Mouse (Mus musculus) G1E-ER4 (cell line): Measurements from ENCODE around the gene S100a6. TPM values are rescaled to one million over a fixed set of nuclear protein-coding genes. Genes with fewer than 3 reads are reported as not detected.

Experiments
- GATA1 ChIP-seq: IDR thresholded peaks from one replicate; pipeline ENCODE4 v1.8.0; 2012; ENCODE audit warnings: low read length, inconsistent platforms
- polyA plus RNA-seq: library from polyadenylated mRNA; stranded (reverse); fragments of >175 nt; gene quantifications from 2 replicates; pipeline ENCODE4 v1.2.3, GENCODE M21; 2012

The S100a6 gene
- polyA plus RNA-seq, 1 experiment, result not detected

DNA sequence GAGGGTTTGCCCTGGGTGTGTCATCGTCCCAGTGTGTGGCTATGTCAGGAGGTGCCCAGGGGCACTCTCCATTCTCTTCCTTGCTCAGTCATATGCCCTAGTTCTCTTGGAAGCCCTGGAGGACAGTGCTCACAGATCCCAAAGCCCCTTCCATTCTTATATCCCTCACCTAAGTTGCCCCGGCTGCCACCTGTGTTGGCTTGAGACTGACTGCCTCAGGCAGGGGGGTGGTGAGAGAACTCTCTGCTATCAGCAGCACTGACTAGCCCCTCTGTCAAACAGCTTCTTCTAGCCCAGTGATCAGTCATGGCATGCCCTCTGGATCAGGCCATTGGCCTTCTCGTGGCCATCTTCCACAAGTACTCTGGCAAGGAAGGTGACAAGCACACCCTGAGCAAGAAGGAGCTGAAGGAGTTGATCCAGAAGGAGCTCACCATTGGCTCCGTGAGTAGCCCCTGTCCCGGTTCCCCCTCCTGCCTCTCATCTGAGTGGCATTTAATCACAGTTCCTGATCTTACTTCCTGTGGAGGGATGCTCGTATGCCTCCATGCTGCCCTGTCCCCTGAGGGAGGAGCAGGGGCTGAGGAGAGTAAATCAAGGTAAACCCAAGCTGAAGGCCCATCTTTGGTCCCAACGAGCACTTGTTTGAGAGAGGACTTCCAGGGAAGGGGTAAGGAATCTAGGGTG lies 922 bp downstream of the S100a6 start:
- TF ChIP-seq GATA1, result no peak

DNA sequence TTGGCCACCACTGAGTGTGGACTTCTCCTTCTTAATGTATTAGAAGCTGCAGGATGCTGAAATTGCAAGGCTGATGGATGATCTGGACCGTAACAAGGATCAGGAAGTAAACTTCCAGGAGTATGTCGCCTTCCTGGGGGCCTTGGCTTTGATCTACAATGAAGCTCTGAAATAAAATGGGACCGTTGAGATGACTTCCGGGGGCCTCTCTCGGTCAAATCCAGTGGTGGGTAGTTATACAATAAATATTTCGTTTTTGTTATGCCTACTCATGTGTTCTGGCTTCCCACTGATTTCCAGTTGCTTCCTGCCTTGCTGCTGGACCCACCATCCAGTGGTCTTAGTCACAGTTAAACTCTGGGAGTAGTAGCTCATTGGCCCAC lies 1.5 kb downstream of the S100a6 start:
- no peak for TF ChIP-seq GATA1

DNA sequence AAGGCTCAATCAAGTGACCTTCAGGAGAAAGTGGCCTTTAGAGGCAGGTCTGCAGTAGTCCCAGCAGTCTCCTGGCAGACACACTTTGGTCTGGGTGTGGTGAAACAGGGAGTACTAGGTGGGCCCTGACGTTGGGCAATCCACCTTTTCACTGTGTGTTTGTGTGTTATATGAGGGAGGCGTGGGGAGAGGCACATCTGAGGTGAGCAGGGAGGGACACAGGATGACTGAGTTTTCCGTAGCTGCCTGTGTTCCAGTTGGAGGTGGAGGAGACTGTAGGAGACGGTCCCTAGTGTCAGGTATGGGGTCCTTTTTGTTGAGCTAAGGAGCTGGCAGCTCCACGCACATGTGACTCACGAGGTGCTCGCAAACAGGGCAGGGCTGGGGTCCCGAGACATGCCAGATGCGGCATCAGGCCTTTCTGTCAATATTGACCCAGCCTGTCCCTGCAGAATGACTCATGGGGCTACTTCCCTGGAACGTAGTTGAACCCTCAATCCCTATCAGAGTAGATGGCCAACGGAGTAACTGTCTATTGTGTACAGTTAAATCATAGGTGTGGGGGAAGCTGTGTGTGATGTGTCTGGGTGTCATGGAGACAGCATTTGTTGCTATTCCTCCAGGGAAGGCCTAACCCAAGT lies 2.0 kb downstream of the S100a6 start:
- TF ChIP-seq GATA1, result no peak

DNA sequence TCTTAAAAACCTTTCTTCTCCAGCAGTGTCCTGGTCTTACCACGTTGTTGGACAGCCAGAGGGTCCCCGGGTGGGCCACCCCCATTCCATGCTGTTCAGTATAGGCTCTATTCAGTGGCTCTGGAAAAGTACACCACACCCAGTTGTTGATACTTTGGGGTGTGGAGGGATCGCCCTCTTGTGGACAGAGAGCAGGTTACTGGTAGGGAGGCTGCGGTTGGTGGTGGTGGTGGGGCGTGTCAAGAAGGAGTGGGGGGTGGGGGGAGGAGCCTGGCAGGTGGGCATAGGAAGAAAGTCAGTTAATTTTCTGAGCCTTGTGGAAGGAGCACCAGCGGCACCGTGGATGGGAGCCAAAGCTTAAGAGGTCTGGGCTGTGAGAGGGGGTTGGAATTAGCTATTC lies 2.7 kb downstream of the S100a6 start:
- no peak for TF ChIP-seq GATA1

DNA sequence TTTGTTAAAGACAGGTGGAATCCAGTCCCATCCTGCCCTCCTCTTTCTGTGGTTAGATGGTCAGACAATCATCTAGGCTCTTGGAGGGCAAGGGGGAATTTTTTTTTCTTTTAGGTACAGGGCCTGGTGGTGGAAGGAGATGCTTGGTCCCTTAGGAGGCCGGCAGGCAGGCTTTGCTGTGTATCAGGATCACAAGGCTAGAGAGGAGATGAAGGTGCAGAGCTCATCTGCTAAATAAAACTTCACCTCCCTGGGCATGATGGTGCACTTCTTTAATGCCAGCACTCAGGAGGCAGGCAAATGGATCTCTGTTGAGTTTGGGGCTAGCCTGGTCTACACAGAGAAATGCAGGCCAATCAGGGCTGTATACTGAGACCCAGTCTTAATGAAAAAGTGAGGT lies 3.2 kb downstream of the S100a6 start:
- no peak for TF ChIP-seq GATA1

DNA sequence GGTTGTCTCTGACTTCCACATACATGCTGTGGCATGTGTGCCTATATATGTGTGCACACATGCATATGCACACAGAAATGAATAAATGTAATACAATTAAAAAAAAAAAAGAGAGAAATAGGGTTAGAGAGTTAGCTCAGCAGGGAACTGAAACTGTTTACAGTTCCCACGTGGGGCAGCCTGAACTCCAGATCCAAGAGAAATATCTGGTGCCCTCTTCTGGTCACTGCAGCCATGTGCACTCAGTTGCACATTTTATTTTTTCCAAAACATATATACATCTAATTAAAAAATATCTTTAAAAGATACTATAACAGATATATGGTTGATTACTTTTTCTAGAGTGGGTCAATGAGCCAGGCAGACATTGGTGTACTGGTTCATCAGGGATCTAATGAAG lies 4.9 kb downstream of the S100a6 start:
- TF ChIP-seq GATA1, result no peak

DNA sequence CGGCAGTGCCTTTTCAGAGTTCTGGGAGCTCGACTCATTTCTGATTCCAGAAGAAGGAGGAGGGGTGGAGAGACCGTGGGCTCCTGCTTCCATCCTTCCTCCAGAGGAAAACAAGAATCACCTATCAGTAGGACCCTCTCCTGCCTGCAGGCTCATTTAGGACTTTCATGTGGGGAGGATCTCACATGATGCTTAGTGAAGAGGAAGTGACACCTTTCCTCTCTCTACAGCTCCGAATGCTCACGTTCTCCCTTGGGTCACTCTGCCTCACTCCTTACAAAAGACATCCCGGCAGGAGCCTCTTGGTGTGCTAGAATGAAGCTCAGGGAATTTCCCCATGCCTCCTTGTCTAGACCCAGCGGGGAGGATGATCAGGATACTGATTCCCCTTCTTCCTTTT lies 8.9 kb downstream of the S100a6 start:
- no peak for TF ChIP-seq GATA1

DNA sequence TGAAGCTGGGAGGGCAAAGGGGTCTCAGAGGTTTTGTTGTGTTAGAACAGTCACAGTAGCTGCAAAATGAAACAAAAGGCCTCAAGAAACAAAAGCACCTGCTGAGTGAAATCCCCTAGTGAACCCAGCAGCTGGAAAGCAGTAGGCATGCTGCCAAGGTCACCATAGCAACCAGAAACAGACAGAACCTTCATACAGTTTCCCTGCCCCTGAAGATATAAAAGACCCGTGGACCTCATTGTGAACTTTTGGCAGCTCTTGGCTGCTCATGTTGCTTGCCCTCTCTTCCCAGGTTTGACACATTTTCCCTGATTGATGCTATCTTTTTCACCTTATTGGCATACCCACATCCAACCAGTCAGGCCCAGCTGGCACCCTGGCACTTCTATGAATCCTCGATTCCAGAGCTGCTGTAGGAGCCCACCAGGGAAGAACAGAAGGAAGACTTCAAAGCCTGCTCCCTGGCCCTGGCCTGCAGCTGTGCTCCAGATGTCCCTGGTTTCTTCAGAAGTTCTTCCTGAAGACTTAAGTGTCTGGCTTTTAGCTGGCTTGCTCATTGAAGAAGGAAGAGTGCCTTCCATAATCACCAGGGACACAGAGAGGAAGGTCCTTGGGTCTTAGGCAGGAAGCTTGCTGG lies 10.9 kb downstream of the S100a6 start:
- TF ChIP-seq GATA1, result no peak

DNA sequence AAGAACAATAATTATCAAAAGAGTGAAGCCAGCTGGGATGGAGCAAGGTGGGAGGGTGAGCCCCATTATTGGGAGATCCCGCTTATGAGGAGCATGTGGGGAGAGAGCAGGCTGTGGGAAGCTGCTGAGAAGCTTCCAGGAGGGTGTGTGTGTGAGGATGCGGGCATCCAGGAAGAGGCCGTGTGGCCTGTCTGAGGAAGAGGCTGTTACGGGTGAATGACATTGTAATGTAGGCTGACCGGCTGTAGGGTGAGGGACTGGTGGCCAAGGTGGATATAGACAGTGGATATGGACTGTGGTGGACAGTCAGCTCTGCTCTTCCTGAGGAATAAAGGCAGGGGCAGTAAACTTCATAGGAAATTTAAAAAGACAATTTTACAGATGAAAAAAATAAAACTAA lies 12.8 kb downstream of the S100a6 start:
- TF ChIP-seq GATA1, result no peak

DNA sequence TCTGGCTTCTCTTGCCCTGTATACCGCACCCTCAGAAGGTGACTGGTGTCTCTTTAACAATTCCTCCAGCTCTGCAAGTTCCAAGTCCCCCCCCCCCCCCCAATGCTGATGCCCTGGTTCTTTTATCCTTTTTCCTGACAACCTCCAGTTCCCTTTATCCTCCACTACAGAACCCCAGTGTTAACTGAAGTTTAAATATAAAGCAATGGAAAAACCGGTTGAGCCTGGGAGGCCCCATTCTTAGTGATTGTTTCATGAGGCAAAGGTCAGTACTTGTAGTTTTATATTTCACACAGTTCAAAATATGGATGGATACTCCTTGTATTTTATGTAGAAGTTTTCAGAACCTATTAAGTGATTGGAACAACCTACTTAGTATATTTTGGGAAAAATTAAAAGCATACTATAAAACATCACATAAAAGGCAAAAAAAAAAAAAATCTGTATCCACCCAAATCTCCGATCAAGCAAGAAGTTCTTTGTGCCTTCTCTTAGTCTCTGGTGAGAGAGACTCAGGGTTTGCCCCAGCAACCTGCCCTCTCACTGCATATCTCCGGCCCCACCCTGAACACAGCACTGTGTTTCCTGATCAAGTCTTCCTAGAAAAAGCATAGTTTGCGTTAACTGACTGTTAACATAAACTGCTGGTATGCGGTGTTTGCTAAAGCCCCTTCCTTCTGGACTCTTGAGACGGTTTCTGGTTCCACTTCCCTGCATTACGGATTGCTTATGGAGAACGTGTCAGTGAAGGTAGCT lies 13.8 kb downstream of the S100a6 start:
- no peak for TF ChIP-seq GATA1

DNA sequence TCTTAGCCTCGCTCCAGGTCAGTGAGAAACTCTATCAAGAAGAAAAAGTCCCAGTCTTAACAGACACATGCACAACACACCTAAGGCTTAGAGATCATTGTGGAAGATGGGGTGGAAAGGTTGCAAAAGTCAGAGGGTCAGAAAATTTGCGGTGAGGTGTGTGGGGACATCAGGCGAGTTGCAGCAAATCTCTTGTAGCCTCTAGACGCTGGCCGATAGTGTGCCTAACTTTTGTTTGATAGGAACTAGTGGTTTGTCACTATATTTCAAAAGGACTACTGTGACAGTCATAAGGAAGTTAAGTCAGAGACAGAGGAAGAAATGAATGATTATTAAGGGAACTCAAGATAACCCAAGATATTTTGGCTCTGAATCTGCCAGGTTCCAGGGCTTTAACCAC lies 14.7 kb downstream of the S100a6 start:
- TF ChIP-seq GATA1, result no peak

DNA sequence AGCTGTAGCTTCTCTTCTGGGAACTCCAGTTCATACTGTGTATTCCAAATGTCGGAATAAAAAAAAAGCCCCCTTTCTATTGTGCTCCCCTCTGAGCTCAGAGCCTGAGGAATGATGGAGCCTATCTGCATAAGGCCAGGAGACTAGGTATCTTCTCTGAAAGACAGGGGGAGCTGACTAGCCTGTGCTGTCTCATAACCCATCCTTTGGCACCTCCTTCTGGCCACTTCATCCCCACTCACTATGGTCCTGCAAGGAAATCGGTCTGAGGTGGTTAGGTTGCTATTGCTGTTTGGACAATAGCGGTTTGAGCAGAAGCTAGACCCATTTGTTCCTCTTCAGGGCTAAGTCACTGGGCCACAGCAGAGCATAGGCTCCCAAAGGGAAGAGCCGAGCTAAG lies 15.1 kb downstream of the S100a6 start:
- TF ChIP-seq GATA1, result no peak

DNA sequence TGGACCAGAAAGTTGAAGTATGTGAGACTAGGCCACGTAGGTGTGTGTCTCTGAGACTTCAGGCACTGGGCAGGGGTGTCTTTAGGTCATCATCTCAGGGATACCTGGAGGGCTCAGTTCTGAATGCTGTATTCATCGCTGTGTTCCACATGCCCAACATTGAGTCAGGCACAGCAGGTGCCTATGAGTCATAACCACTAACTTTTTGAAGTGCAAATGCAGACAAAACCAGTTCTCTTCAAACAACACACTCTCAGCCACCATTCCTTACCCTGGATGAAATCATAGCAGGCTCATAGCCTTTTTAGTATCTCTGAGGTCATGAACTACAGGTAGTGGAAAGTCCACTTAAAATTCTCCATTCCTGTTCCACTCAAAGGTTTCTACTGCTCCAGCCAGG lies 16.6 kb downstream of the S100a6 start:
- no peak for TF ChIP-seq GATA1

DNA sequence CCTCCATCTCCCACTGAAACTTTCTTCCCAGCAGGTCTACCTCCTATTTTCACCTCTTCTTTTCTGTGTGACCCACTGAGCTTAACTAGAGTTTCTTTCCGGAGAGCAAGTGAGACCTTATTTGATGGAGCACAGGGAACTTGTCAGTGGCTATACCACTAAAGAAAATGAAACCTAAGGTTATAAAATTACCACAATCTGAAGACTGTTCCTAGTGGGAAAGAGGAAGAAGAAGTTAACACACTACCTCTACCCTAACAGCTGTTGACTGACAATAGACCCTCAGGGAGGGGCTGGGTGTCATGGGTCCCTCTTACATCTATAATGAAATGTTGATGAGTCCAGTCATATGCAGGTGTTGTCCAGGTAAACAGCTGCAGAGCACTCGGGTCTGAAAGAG lies 19.3 kb downstream of the S100a6 start:
- TF ChIP-seq GATA1, result no peak

DNA sequence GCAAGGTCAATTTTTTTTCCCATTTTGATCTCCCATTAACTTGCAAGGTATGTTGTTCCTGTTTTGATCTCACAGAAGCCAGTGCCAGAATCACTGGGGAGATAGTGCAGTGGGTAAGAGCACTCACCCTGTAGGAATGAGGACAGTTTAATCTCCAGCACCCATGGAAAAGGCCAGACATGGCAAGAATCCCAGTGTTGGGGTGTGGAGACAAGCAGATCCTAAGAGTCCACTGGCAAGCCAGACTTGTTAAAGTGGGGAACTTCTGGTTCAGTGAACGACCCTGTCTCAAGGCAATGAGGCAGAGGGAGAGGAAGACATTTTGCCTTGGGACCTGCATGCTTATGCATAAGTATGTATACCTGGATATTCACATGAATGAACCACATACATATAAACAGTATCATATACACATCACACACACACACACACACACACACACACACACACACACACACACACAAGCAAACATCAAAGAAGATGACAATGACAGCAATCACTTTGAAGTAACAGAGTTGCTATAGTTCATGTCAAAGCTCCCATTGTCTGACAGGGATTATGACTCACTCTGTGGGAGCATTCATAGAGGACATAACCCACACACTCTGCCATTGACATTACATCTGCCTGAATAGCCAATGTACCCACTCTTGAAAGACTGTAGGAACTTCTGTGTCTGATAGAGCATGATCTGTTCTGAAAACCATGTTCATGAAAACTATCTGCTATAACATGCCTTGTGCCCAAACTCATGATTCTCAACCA lies 26.0 kb downstream of the S100a6 start:
- TF ChIP-seq GATA1, result no peak

DNA sequence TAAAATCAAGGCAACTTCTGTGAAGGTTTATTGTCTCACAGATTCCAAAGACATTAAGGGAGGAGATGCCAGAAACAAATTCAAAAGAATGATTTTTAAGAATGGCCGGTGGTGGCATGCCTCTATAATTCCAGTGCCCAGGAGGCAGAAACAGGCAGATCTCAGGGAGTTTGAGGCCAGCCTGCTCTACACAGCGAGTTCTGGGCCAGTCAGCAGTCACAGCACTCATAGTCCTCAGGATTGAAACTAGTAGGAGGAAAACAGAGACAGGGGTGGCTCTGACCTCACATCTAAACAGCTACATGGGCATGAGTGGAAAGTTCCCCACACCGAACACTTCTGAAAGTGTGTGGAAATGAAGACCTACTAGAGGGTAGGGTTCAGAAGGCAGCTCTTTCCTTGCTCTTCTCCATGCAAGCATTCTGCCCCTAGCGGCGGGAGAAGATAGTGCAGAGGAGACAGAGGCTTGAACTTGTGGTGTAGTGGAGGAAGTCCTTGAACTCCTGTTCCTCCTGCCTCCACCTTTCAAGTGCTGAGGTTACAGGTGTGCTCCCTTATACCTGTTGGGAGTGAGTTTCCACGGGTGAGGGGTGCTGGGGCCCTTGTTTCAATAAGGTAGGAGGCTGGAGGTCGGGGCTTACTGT lies 27.0 kb downstream of the S100a6 start:
- no peak for TF ChIP-seq GATA1
